Mouse (Mus musculus): ENCODE measurements around the gene Gm45233.

GRCm38 (mm10) chr7:43483236-43483635 lies 39.3 kb downstream of the Gm45233 start:
- no peak for TF ChIP-seq CTCF (IDR thresholded peaks at IDR 0.05; ENCODE audit: borderline replicate concordance, control insufficient read depth, extremely low read depth, insufficient read depth, low read length, poor library complexity)
- TF ChIP-seq POLR2A (IDR thresholded peaks at IDR 0.05; ENCODE audit: control insufficient read depth, extremely low read depth, insufficient read depth, low read length, poor library complexity) = no peak
